Mouse (Mus musculus) olfactory bulb, adult 2 months (tissue): ENCODE data around the gene Chd5.

ENCODE experiments used
- CTCF ChIP-seq: fragments of 200-500 bp; IDR thresholded peaks from 2 replicates; pipeline ENCODE4 v1.5.1; 2012; ENCODE audit warnings: low read depth, mild to moderate bottlenecking, low read length, moderate library complexity; ENCODE audit not compliant: insufficient read depth
- POLR2A ChIP-seq: fragments of 200-500 bp; IDR thresholded peaks from 2 replicates; pipeline ENCODE4 v1.6.1; 2012; ENCODE audit warnings: mild to moderate bottlenecking, low read depth, low read length, moderate library complexity; ENCODE audit not compliant: insufficient read depth

DNA sequence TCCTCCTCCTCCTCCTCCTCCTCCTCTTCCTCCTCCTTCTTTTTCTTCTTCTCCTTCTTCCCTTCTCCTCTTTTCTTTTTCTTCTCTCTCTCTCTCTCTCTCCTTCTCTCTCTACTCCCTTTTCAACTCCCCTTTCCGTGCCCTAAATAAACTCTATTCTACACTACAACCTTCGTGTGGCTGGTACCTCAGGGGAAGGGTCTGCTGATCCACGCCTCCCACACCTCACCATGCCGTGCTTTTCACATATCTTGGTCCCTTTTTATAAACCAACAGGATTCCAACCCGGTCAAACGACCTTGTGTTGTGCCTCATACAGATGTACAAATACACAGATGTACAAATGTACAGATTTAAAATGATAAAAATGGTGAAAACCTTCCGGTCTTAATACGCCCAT is 42.1 kb upstream of the Chd5 start:
- TF ChIP-seq CTCF (no peak), POLR2A (no peak)
